Mouse (Mus musculus) hindbrain, embryonic 10.5 days (tissue): ENCODE measurements around the gene Necab3. TPM values are rescaled to one million over a fixed set of nuclear protein-coding genes. Genes with fewer than 3 reads are reported as not detected.

Source experiments
- polyA plus RNA-seq: library from polyadenylated mRNA; unstranded; fragments of >200 nt; fragmentation: Nextera tagmentation; extraction: Ambion mirVana; gene quantifications from 2 replicates; pipeline ENCODE4 v1.2.1, GENCODE M21; 2016

Necab3 gene
- polyA plus RNA-seq, 1 experiment from 2014 or later, result 16.0 TPM

Other genes starting within 250 kb of the Necab3 start
- 13.9 and 16.0 TPM in 2 replicates for gene Cdk5rap1, start 185.9 kb downstream of the Necab3 start, polyA plus RNA-seq
- 5.3 and 7.9 TPM in 2 replicates for gene Snta1, start 150.8 kb downstream of the Necab3 start, polyA plus RNA-seq
- 79.1 and 84.9 TPM in 2 replicates for gene Cbfa2t2, start 122.4 kb downstream of the Necab3 start, polyA plus RNA-seq
- gene 1700003F12Rik, start 11.8 kb downstream of the Necab3 start, polyA plus RNA-seq, result 9.5 and 10.0 TPM in 2 replicates
- 0.60 and 1.3 TPM in 2 replicates for gene Actl10, start 7.1 kb downstream of the Necab3 start, polyA plus RNA-seq
- 41.4 and 43.8 TPM in 2 replicates for gene E2f1, start 11.0 kb upstream of the Necab3 start, polyA plus RNA-seq
- gene Pxmp4, start 44.8 kb upstream of the Necab3 start, polyA plus RNA-seq, result 14.5 and 16.9 TPM in 2 replicates
- 1.3 and 1.4 TPM in 2 replicates for gene Zfp341, start 54.4 kb upstream of the Necab3 start, polyA plus RNA-seq
- gene 4930519P11Rik, start 54.5 kb upstream of the Necab3 start, polyA plus RNA-seq, result 0.36 TPM in 1 of 2 replicates, not detected in the other
- 13.3 and 18.1 TPM in 2 replicates for gene Chmp4b, start 92.8 kb upstream of the Necab3 start, polyA plus RNA-seq
- gene Gm14214, start 211.1 kb upstream of the Necab3 start, polyA plus RNA-seq, result not detected in 2 replicates
- 52.8 and 77.6 TPM in 2 replicates for gene Raly, start 232.2 kb upstream of the Necab3 start, polyA plus RNA-seq
- 1.0 and 1.7 TPM in 2 replicates for gene a, start 232.5 kb upstream of the Necab3 start, polyA plus RNA-seq